Mouse (Mus musculus) right cerebral cortex, postnatal 36 days (tissue): ENCODE measurements at regions not wholly inside any gene's neighbourhood (a gene's known extent, or its start where the extent isn't known, plus 50 kb on each side); places are given as distances from the start of the nearest gene placed in this dataset.

ENCODE experiments used
- DNase-seq, 2 experiments: peaks; one replicate each; pipeline ENCODE4 v3.0.0; 2022; ENCODE audit warnings: low spot score in 2 of 2, mixed read lengths in 1 of 2

GRCm38 (mm10) chr13:20661243-20661642 is 132.7 kb upstream of the Aoah start:
- DNase-seq: no peak

GRCm38 (mm10) chr13:20678754-20679153 is 115.2 kb upstream of the Aoah start:
- DNase-seq: no peak

GRCm38 (mm10) chr13:20686914-20687313 is 107.0 kb upstream of the Aoah start:
- DNase-seq: no peak

GRCm38 (mm10) chr13:20687453-20687852 is 106.5 kb upstream of the Aoah start:
- DNase-seq: peak in 1 of 2 experiments; percentile 5

GRCm38 (mm10) chr13:20711486-20711885 is 82.4 kb upstream of the Aoah start:
- peak in 1 of 2 experiments; percentile 16 for DNase-seq

GRCm38 (mm10) chr13:20723326-20724120 is 70.4 kb upstream of the Aoah start:
- DNase-seq: no peak

- no peak for DNase-seq
Measured at GRCm38 (mm10) chr13:20724419-20724818, 69.5 kb upstream of the Aoah start.

- no peak for DNase-seq
Measured at GRCm38 (mm10) chr13:20725556-20725955, 68.4 kb upstream of the Aoah start.

- DNase-seq: no peak
Measured at GRCm38 (mm10) chr13:20728064-20728463, 65.8 kb upstream of the Aoah start.

GRCm38 (mm10) chr13:20733046-20733445 is 60.9 kb upstream of the Aoah start:
- no peak for DNase-seq

- DNase-seq: no peak
Measured at GRCm38 (mm10) chr13:20734283-20734682, 59.6 kb upstream of the Aoah start.

- DNase-seq: no peak
Measured at GRCm38 (mm10) chr13:20736609-20737008, 57.3 kb upstream of the Aoah start.
